Mouse (Mus musculus) embryonic facial prominence, embryonic 13.5 days (tissue): ENCODE results near the gene Trio. TPM values are rescaled to one million over a fixed set of nuclear protein-coding genes. Genes with fewer than 3 reads are reported as not detected.

Source experiments
- ATAC-seq: fragments of 200-750 bp; cut with Nextera tagmentation; 2 replicates; pipeline ENCODE4 v1.8.0; 2017; ENCODE audit warnings: low read depth; ENCODE audit not compliant: insufficient number of reproducible peaks, insufficient read depth, low FRiP score, low TSS enrichment
- H3K27ac ChIP-seq: fragments of 300-500 bp; sonication (generic); 2 replicates; pipeline ENCODE4 v1.5.1; 2015; ENCODE audit warnings: moderate library complexity, mild to moderate bottlenecking, inconsistent platforms
- H3K27me3 ChIP-seq: fragments of 300-500 bp; sonication (generic); 2 replicates; pipeline ENCODE4 v1.6.1; 2015; ENCODE audit warnings: mild to moderate bottlenecking, inconsistent platforms
- H3K36me3 ChIP-seq: fragments of 300-500 bp; sonication (generic); 2 replicates; pipeline ENCODE4 v1.6.1; 2015; ENCODE audit warnings: mild to moderate bottlenecking, inconsistent platforms
- H3K4me1 ChIP-seq: fragments of 300-500 bp; sonication (generic); 2 replicates; pipeline ENCODE4 v1.6.1; 2015; ENCODE audit warnings: inconsistent platforms
- H3K4me2 ChIP-seq: fragments of 300-500 bp; sonication (generic); 2 replicates; pipeline ENCODE4 v1.6.1; 2015; ENCODE audit warnings: moderate library complexity, mild to moderate bottlenecking, inconsistent platforms
- H3K4me3 ChIP-seq: fragments of 300-500 bp; sonication (generic); 2 replicates; pipeline ENCODE4 v1.5.1; 2015; ENCODE audit warnings: mild to moderate bottlenecking, inconsistent platforms
- H3K9ac ChIP-seq: fragments of 300-500 bp; sonication (generic); 2 replicates; pipeline ENCODE4 v1.6.1; 2015; ENCODE audit warnings: mild to moderate bottlenecking, inconsistent platforms
- H3K9me3 ChIP-seq: fragments of 300-500 bp; sonication (generic); 2 replicates; pipeline ENCODE4 v1.6.1; 2016; ENCODE audit warnings: inconsistent platforms
- WGBS: fragments of 180-500 bp; shearing (Covaris S2); methylation state at CpG from one replicate; pipeline ENCODE4 v1.1.7; 2015; ENCODE audit warnings: mixed read lengths; 5-methylcytosine and 5-hydroxymethylcytosine counted together
- polyA plus RNA-seq: library from polyadenylated mRNA; unstranded; fragments of >200 nt; fragmentation: Nextera tagmentation; extraction: Ambion mirVana; gene quantifications from 2 replicates; pipeline ENCODE4 v1.2.1, GENCODE M21; 2015

Gene Trio
- polyA plus RNA-seq, 1 experiment from 2014 or later, result 48.8 TPM

DNA sequence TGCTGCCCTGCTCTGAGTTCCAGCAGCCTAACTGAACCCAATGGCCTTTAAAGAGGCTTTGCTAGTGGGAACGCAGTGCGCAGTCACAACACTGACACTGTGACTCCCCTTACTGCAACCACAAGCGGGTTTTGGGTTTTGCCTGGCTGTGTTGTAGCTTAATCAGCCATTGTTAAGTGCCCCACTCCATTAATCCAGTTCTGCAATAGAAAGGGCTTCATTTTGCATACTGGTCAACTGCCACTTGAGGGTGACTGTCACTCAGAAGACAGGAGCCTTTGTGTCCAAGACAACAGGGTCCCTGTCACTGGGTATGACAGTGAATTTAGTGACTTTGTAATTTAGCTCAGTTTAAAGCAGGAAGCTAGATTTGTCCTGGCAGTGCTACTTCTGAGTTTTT lies 23.1 kb downstream of the Trio start:
- Histone ChIP-seq H3K36me3 (no peaks in the 10 kb centered on the region), H3K9me3 (no peaks in the 10 kb centered on the region), H3K4me2 (no peak overlapping the region), H3K4me3 (no peak overlapping the region), H3K9ac (no peak overlapping the region), H3K27me3 (no peaks in the 10 kb centered on the region), H3K27ac (no peak overlapping the region), H3K4me1 (peaks cover 64% of the 10 kb centered on the region)
- 57% methylated on average over 3 of the region's 3 CpGs for WGBS
- no peak for ATAC-seq

DNA sequence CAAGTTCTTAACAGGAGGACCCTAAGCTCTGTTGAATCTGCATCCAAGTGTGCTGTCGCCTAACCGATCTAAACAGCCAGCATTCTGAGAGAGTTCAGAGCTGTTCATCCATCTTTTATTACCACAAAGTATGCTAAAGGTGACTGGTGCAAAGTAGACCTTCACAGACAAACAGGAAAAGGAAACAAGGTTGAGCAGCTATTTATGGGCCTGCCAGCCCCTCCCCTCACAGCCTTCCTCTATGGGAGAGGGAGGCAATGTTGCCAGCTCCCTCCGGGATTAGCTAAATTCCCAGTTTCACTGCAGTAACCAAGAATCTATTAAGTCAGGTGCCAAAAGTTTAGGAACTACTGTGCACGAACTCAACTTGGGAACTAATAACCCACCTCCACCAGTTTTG lies 24.3 kb downstream of the Trio start:
- WGBS, result 55% methylated on average over 4 of the region's 4 CpGs
- Histone ChIP-seq H3K36me3 (peaks cover 4% of the 10 kb centered on the region), H3K4me3 (no peak overlapping the region), H3K9ac (no peak overlapping the region), H3K27me3 (no peaks in the 10 kb centered on the region), H3K9me3 (no peaks in the 10 kb centered on the region), H3K27ac (no peak overlapping the region), H3K4me1 (peaks cover 56% of the 10 kb centered on the region), H3K4me2 (no peak overlapping the region)
- no peak for ATAC-seq

DNA sequence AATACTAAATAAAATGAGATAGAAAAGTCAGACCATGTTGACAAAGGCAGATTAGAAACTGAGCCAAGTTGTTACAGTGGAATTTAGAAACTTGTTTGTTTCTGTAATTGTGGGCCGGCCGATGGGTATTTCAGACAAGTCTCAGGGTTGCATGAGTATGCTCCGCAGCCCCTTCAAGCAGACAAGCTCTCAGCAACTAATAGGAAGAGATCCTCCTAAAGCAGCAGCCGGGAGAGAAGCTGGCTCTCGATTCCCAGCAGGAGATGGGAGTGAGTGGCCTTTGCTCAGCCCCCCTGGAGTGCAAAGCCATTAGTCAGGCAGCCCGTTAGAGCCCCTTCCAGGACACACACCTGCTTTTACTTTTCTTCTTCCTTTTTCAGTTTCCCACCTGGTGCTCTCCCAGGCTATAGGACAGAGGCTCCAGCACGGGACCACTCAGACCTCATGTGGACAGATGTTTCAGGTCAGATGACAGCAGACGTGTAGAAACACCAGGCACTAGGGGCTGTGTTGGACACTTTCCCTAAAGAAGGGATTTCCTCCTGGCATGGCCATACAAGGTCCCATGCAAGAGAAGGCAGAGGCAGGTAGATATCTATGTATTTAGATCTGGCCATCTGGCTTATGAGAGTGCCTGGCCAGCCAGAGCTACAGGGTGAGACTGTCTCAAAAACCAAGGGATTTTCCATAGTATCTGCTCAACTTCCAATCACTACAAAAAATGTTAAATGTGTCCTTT lies 26.9 kb downstream of the Trio start:
- Histone ChIP-seq H3K27me3 (no peaks in the 10 kb centered on the region), H3K27ac (no peak overlapping the region), H3K4me3 (no peak overlapping the region), H3K4me2 (no peak overlapping the region), H3K9ac (no peak overlapping the region), H3K36me3 (peaks cover 8% of the 10 kb centered on the region), H3K9me3 (no peaks in the 10 kb centered on the region), H3K4me1 (peaks cover 56% of the 10 kb centered on the region)
- ATAC-seq, result no peak
- WGBS, result 14% methylated on average over 8 of the region's 8 CpGs

DNA sequence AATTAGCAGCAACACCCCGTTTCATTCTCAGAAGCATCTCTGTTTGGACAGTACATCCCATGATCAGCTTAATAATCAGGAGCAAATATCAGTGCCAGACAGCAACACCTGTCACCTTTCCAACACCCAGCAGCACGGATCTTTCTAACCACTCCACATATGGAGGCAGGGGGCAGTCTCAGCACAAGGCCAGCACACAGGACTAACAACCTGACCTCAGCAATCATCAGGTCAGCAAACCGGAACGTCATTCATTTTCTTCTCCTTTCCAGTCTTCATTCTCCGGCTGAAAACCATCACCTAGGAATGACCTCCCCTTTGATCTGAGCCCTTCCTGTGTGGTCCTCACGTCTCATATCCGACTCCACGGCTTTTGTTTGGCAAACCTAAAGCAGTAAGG lies 27.7 kb downstream of the Trio start:
- Histone ChIP-seq H3K9me3 (no peaks in the 10 kb centered on the region), H3K27me3 (no peaks in the 10 kb centered on the region), H3K4me3 (no peak overlapping the region), H3K36me3 (peaks cover 8% of the 10 kb centered on the region), H3K27ac (no peak overlapping the region), H3K9ac (no peak overlapping the region), H3K4me1 (peaks cover 59% of the 10 kb centered on the region), H3K4me2 (no peak overlapping the region)
- WGBS, result 22% methylated on average over 8 of the region's 8 CpGs
- no peak for ATAC-seq

DNA sequence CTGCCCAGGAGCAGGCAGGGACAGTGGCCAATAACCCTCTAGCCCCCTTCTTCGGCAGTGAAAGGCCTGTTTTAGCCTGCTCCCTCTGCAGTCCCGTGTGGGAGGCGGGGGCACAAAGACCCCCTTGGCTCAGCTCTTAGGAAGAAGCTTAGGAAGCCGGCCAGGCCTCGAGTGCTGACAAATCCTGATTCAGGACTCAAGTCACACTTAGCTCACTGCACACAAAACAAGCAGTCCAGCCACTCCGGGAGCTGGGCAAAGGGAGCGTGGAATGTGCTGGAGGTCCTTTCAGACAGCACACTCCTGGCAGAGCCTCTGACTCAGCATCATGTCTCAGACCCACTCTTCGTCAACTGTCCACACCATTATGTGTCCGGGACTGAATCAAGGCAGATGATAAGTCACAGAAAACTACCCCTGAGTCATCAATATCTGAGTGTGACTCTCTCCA lies 28.2 kb downstream of the Trio start:
- Histone ChIP-seq H3K27me3 (no peaks in the 10 kb centered on the region), H3K4me1 (peaks cover 59% of the 10 kb centered on the region), H3K4me3 (no peak overlapping the region), H3K36me3 (peaks cover 8% of the 10 kb centered on the region), H3K4me2 (no peak overlapping the region), H3K27ac (no peak overlapping the region), H3K9ac (peak overlapping the region; percentile 45; the same call in 1 of the 2 replicates), H3K9me3 (no peaks in the 10 kb centered on the region)
- 47% methylated on average over 9 of the region's 9 CpGs for WGBS
- no peak for ATAC-seq

DNA sequence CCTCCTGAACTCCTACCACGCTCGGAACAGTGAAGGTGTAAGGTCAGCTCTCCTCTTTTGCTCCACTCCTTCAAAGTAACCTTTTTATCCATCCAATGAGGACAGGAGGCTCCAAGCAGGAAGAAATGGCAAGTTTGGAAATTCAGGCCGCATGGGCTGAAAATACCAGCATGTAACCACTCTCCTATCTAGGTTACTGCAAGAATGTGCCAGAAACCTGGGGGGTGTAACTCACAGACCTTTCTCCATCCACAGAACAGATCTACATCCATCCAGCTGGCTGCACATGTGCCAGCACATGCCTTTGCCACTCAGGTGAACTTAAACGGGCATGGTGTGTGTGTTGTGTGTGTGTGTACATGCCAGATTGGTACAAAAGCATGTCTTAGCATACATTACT lies 28.9 kb downstream of the Trio start:
- peaks cover 57% of the 10 kb centered on the region for H3K4me1 ChIP-seq
- ATAC-seq, result no peak
- no peak overlapping the region for H3K9ac ChIP-seq
- no peak overlapping the region for H3K4me2 ChIP-seq
- no peak overlapping the region for H3K4me3 ChIP-seq
- H3K36me3 ChIP-seq, result peaks cover 8% of the 10 kb centered on the region
- 85% methylated on average over 4 of the region's 4 CpGs for WGBS
- H3K27me3 ChIP-seq, result no peaks in the 10 kb centered on the region
- no peaks in the 10 kb centered on the region for H3K9me3 ChIP-seq
- no peak overlapping the region for H3K27ac ChIP-seq

DNA sequence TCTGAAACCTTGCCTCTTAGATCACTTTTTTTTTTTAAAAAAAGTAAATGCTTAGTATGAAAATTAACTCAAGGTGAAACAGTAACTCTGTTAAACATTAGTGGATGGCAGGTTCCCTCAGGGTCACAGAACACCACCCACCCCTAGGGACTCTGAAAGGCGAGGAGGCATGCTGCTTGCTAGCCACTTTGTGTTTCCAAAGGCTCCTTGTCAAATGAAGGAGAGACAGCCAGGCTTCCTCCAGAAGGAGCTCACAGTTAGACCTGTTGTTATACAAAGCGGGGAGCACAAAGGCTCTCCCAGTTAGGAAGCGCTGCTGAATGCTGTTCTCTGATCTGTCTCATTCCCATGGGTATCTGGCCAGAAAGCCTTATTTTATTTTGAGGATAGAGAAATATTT lies 30.2 kb downstream of the Trio start:
- H3K36me3 ChIP-seq, result peaks cover 8% of the 10 kb centered on the region
- ATAC-seq, result no peak
- H3K4me1 ChIP-seq, result peaks cover 60% of the 10 kb centered on the region
- no peak overlapping the region for H3K9ac ChIP-seq
- no peak overlapping the region for H3K27ac ChIP-seq
- no peaks in the 10 kb centered on the region for H3K27me3 ChIP-seq
- H3K9me3 ChIP-seq, result no peaks in the 10 kb centered on the region
- no peak overlapping the region for H3K4me3 ChIP-seq
- H3K4me2 ChIP-seq, result no peak overlapping the region
- WGBS, result 36% methylated on average over 3 of the region's 3 CpGs

DNA sequence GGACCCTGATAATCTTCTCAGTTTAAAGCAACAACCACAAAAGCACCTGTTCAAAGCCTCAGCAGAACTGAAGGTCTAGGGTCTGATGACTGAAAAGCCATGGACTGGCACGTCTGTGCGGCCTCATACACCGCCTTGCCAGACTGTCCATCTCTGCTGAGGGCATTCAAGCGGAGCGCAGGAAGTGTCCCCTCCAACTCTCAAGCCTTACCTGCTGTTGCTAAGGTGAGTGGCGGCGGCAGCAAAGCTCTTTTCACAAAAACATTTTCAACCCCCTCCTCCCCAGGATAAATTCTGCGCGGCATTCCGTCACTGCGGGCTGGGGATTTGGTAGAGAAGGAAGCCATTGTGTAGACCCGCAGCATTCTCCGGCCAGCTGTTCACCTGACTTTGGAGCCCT lies 30.8 kb downstream of the Trio start:
- Histone ChIP-seq H3K36me3 (peaks cover 8% of the 10 kb centered on the region), H3K4me2 (no peak overlapping the region), H3K4me3 (no peak overlapping the region), H3K9me3 (no peaks in the 10 kb centered on the region), H3K9ac (no peak overlapping the region), H3K27ac (no peak overlapping the region), H3K4me1 (peaks cover 64% of the 10 kb centered on the region), H3K27me3 (no peaks in the 10 kb centered on the region)
- ATAC-seq, result no peak
- 40% methylated on average over 13 of the region's 13 CpGs for WGBS

DNA sequence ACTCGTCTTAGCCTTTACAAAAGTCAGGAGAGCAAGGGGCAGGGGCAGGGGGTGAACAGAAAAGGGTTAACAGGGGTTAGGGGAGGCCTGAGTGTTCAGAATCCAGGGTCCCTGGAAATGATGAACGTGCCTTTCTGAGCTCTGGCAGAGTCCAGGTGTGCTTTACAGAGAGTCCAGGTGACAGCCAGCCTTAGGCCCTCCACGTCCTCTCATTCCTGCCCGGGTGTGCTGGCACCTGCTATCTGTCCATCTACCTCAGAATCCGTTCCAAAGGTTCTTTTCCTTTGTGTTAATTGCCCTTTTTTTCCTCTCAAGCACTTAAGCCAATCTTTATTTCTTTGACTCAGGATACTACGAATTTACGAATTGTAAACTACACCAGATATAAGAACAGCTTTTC lies 32.1 kb downstream of the Trio start:
- Histone ChIP-seq H3K4me2 (no peak overlapping the region), H3K4me3 (no peak overlapping the region), H3K4me1 (peaks cover 66% of the 10 kb centered on the region), H3K9me3 (no peaks in the 10 kb centered on the region), H3K9ac (no peak overlapping the region), H3K36me3 (peaks cover 8% of the 10 kb centered on the region), H3K27ac (no peak overlapping the region), H3K27me3 (no peaks in the 10 kb centered on the region)
- WGBS, result 66% methylated on average over 7 of the region's 7 CpGs
- ATAC-seq, result no peak

DNA sequence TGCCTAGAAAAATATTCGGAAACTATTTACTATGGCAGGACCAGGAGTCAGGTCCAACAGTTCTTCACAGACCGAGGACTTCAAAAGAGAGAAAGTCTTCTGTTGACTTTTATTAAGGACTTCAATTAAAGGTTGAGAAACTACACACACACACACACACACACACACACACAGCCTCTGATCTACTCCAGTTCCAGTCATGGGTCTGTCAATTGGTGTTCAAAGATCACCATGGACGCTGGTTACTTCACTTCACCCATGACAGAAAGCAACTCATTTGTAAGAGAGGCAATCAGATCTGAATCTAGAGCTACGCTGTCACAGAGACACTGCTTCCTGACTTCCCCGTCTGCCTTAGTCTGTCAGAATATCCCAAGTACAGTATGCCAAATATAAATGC lies 33.1 kb downstream of the Trio start:
- Histone ChIP-seq H3K9ac (no peak overlapping the region), H3K27ac (no peak overlapping the region), H3K4me3 (no peak overlapping the region), H3K36me3 (peaks cover 8% of the 10 kb centered on the region), H3K4me1 (peaks cover 64% of the 10 kb centered on the region), H3K9me3 (no peaks in the 10 kb centered on the region), H3K27me3 (no peaks in the 10 kb centered on the region), H3K4me2 (no peak overlapping the region)
- ATAC-seq, result no peak
- 59% methylated on average over 5 of the region's 5 CpGs for WGBS

DNA sequence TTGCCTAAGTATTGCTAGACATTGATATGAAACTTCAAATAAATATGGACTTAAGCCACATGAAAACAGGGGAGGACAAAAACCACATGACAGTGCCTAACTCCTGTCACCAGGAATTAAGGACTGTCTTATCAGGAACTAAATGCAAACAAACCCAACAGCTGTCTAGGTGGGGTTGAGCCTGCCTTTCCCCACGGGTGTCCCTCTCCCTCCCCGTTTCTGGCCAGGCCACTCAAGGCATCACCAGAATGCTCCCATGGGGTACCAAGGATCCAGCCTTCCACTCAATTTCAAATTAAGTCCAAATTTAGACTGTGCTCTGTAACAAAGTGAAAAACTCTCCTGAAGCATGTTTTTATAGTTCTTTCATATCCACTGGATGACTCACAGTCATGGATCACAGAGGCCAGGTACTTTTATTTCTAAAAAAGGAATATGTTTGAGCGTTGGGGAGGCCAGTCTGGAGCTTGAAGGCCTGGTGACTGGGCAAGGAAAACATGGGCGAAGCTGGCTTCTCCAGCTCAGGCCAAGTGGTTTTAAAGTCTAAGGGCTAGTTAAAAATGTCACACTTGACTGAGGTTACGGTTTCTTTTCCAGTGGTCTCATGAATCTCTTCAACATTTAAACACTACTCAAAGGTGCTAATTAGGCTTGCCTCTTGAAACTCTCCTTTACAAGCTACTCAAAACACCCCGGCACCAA lies 33.6 kb downstream of the Trio start:
- Histone ChIP-seq H3K27ac (no peak overlapping the region), H3K4me1 (peaks cover 59% of the 10 kb centered on the region), H3K4me2 (no peak overlapping the region), H3K4me3 (no peak overlapping the region), H3K36me3 (peaks cover 8% of the 10 kb centered on the region), H3K27me3 (no peaks in the 10 kb centered on the region), H3K9ac (no peak overlapping the region), H3K9me3 (no peaks in the 10 kb centered on the region)
- WGBS, result 72% methylated on average over 6 of the region's 6 CpGs
- ATAC-seq, result no peak

DNA sequence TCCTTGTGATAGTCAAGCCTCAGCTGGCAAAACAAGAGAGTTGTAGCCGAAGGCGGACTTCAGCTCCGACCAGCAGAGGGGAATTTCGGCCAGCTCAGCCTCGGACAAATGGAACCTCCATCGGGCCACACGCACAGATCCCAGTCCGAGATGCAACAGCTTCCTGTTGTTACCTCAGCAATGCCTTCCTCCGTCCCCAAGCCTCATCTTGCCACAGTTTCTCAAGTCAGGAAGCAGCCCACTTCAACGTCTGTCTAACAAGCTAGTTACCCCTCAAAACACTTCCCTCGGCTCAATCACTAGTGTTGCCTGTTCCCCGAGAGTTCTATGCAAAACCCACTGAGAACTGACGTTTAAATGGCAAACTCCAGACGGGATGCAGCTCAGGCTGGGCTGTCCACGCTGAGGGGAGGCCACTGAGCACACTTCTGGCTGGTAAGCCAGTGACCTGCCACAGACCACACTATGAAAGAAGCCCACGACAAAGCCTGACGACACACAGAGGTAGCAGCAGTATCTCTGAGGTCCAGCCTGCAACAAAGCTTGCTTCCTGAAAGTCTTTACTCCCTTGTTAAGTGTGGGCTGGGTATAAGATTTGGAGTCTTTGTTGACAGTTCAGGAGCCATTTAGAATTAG lies 34.5 kb downstream of the Trio start:
- no peak overlapping the region for H3K9ac ChIP-seq

More for the DNA sequence above, 34.5 kb downstream of the Trio start:
- Histone ChIP-seq H3K4me3 (no peak overlapping the region), H3K27me3 (no peaks in the 10 kb centered on the region), H3K4me2 (no peak overlapping the region), H3K9me3 (no peaks in the 10 kb centered on the region), H3K4me1 (peaks cover 59% of the 10 kb centered on the region), H3K36me3 (peaks cover 3% of the 10 kb centered on the region; the same call in 1 of the 2 replicates), H3K27ac (no peak overlapping the region)
- no peak for ATAC-seq
- WGBS, result 72% methylated on average over 17 of the region's 17 CpGs
